21 mouse cellular contexts compared by ENCODE assay signal in genomic region chr12:106139927-106140326, GRCm38 (mm10).
DNase-seq lines count a peak whose midpoint lies in the region; ATAC-seq lines count a peak whose summit lies in the region.
"Had no signal": no experiment of that assay in that cellular context is flagged by ENCODE, and none has a peak within 500 bp of the region (broad histone marks: within the 10 kb centered on the region; RNA-seq: fewer than 3 reads in every experiment).

No protein-coding gene starts in this region.

- H3K9ac ChIP-seq in forebrain, embryonic 14.5 days (ENCODE audit: low read length), result no peak overlapping the region
- no peak overlapping the region for H3K9ac ChIP-seq in forebrain, embryonic 13.5 days
- H3K9ac ChIP-seq in neural tube, embryonic 11.5 days (ENCODE audit: low read length), result no peak overlapping the region
- H3K9ac ChIP-seq in hindbrain, embryonic 15.5 days, result no peak overlapping the region
- H3K9ac ChIP-seq in liver, embryonic 12.5 days, result no peak overlapping the region
- H3K9ac ChIP-seq: embryonic facial prominence, embryonic 15.5 days; kidney, embryonic 15.5 days had no signal

- DNase-seq in forebrain, embryonic 14.5 days (ENCODE audit: low spot score), result no peak
- DNase-seq in neural tube, embryonic 11.5 days (ENCODE audit: low spot score), result peak; percentile 8
- DNase-seq in neural tube, embryonic 10.5 days (ENCODE audit: extremely low spot score, low spot score), result no peak
- DNase-seq in cerebellum, adult 18-20 months, result no peak
- DNase-seq: adrenal gland, postnatal 14 days; cerebellum, postnatal 10 days; gastrocnemius, postnatal 14 days; heart, adult 2 months; heart, postnatal 36 days; kidney, postnatal 4 days; lung, adult 2 months had no signal

- H3K36me3 ChIP-seq in forebrain, embryonic 14.5 days (ENCODE audit: control insufficient read depth, insufficient read depth, low read length), result no peaks in the 10 kb centered on the region
- no peaks in the 10 kb centered on the region for H3K36me3 ChIP-seq in forebrain, embryonic 13.5 days (ENCODE audit: poor library complexity, severe bottlenecking)
- H3K36me3 ChIP-seq in neural tube, embryonic 11.5 days (ENCODE audit: control insufficient read depth, insufficient read depth, low read length), result no peaks in the 10 kb centered on the region
- H3K36me3 ChIP-seq in hindbrain, embryonic 15.5 days, result no peaks in the 10 kb centered on the region
- no peaks in the 10 kb centered on the region for H3K36me3 ChIP-seq in liver, embryonic 12.5 days
- H3K36me3 ChIP-seq: embryonic facial prominence, embryonic 15.5 days; kidney, embryonic 15.5 days had no signal

- no peak overlapping the region for H3K4me3 ChIP-seq in forebrain, embryonic 14.5 days (ENCODE audit: low read depth, low read length)
- no peak overlapping the region for H3K4me3 ChIP-seq in forebrain, embryonic 13.5 days
- no peak overlapping the region for H3K4me3 ChIP-seq in neural tube, embryonic 11.5 days (ENCODE audit: low read depth, low read length)
- H3K4me3 ChIP-seq in hindbrain, embryonic 15.5 days, result no peak overlapping the region
- no peak overlapping the region for H3K4me3 ChIP-seq in liver, embryonic 12.5 days
- H3K4me3 ChIP-seq: embryonic facial prominence, embryonic 15.5 days; heart, adult 2 months; kidney, embryonic 15.5 days; megakaryocyte, embryonic 14.5 days had no signal

- no peak overlapping the region for H3K4me2 ChIP-seq in forebrain, embryonic 14.5 days (ENCODE audit: low read length)
- H3K4me2 ChIP-seq in forebrain, embryonic 13.5 days, result no peak overlapping the region
- no peak overlapping the region for H3K4me2 ChIP-seq in neural tube, embryonic 11.5 days (ENCODE audit: low read depth)
- no peak overlapping the region for H3K4me2 ChIP-seq in hindbrain, embryonic 15.5 days
- H3K4me2 ChIP-seq in liver, embryonic 12.5 days, result no peak overlapping the region
- H3K4me2 ChIP-seq: embryonic facial prominence, embryonic 15.5 days; kidney, embryonic 15.5 days; liver, embryonic 11.5 days had no signal

- no peaks in the 10 kb centered on the region for H3K9me3 ChIP-seq in forebrain, embryonic 14.5 days (replicated peaks; ENCODE audit: control insufficient read depth, low read length)
- H3K9me3 ChIP-seq in forebrain, embryonic 13.5 days (replicated peaks), result no peaks in the 10 kb centered on the region
- H3K9me3 ChIP-seq in neural tube, embryonic 11.5 days (ENCODE audit: control insufficient read depth, low read length), result no peaks in the 10 kb centered on the region
- H3K9me3 ChIP-seq in hindbrain, embryonic 15.5 days, result no peaks in the 10 kb centered on the region
- H3K9me3 ChIP-seq in liver, embryonic 12.5 days (replicated peaks), result no peaks in the 10 kb centered on the region
- H3K9me3 ChIP-seq: embryonic facial prominence, embryonic 15.5 days; kidney, embryonic 15.5 days had no signal

- 73% methylated on average over 5 of the region's 5 CpGs for WGBS in forebrain, embryonic 14.5 days
- WGBS in forebrain, embryonic 13.5 days, result 76% methylated on average over 5 of the region's 5 CpGs
- 72% methylated on average over 5 of the region's 5 CpGs for WGBS in neural tube, embryonic 11.5 days
- 62% methylated on average over 5 of the region's 5 CpGs for WGBS in hindbrain, embryonic 15.5 days
- 46% methylated on average over 5 of the region's 5 CpGs for WGBS in liver, embryonic 12.5 days (ENCODE audit: insufficient replicate concordance)

- no peaks in the 10 kb centered on the region for H3K4me1 ChIP-seq in forebrain, embryonic 14.5 days (ENCODE audit: control insufficient read depth, insufficient read depth, low read length)
- peaks cover 8% of the 10 kb centered on the region; the same call in 1 of the 2 replicates for H3K4me1 ChIP-seq in forebrain, embryonic 13.5 days
- no peaks in the 10 kb centered on the region for H3K4me1 ChIP-seq in neural tube, embryonic 11.5 days (ENCODE audit: control insufficient read depth, insufficient read depth, low read length)
- H3K4me1 ChIP-seq in hindbrain, embryonic 15.5 days (replicated peaks), result peaks cover 13% of the 10 kb centered on the region
- no peaks in the 10 kb centered on the region for H3K4me1 ChIP-seq in liver, embryonic 12.5 days
- H3K4me1 ChIP-seq: embryonic facial prominence, embryonic 15.5 days; megakaryocyte, embryonic 14.5 days had no signal

- peak overlapping the region; percentile 9; the same call in 1 of the 2 replicates for H3K27ac ChIP-seq in forebrain, embryonic 14.5 days (ENCODE audit: low read depth, low read length)
- no peak overlapping the region for H3K27ac ChIP-seq in forebrain, embryonic 13.5 days
- H3K27ac ChIP-seq in neural tube, embryonic 11.5 days (ENCODE audit: low read depth, low read length), result no peak overlapping the region
- 0 out of 2 replicates have a peak overlapping the region, but pooled peaks have one; percentile 23 for H3K27ac ChIP-seq in hindbrain, embryonic 15.5 days (replicated peaks)
- no peak overlapping the region for H3K27ac ChIP-seq in liver, embryonic 12.5 days
- H3K27ac ChIP-seq: embryonic facial prominence, embryonic 15.5 days; heart, adult 2 months; kidney, embryonic 15.5 days had no signal

- no peaks in the 10 kb centered on the region for H3K27me3 ChIP-seq in forebrain, embryonic 14.5 days (replicated peaks; ENCODE audit: control insufficient read depth, insufficient read depth, low read length)
- H3K27me3 ChIP-seq in forebrain, embryonic 13.5 days, result no peaks in the 10 kb centered on the region
- no peaks in the 10 kb centered on the region for H3K27me3 ChIP-seq in neural tube, embryonic 11.5 days (ENCODE audit: control insufficient read depth, insufficient read depth, low read length)
- H3K27me3 ChIP-seq in hindbrain, embryonic 15.5 days, result no peaks in the 10 kb centered on the region
- no peaks in the 10 kb centered on the region for H3K27me3 ChIP-seq in liver, embryonic 12.5 days (replicated peaks)
- H3K27me3 ChIP-seq: embryonic facial prominence, embryonic 15.5 days; kidney, embryonic 15.5 days; megakaryocyte, embryonic 14.5 days had no signal

- no peak for ATAC-seq in forebrain, embryonic 14.5 days
- ATAC-seq in forebrain, embryonic 13.5 days, result no peak
- no peak for ATAC-seq in neural tube, embryonic 11.5 days (ENCODE audit: insufficient read depth, low FRiP score, low TSS enrichment)
- ATAC-seq in hindbrain, embryonic 15.5 days (ENCODE audit: low FRiP score, low read depth), result no peak
- no peak for ATAC-seq in liver, embryonic 12.5 days
- ATAC-seq: activated CD4-positive, CD25-positive, alpha-beta regulatory T cell, adult 4 months; CD4-positive, CD25-positive, alpha-beta regulatory T cell, adult 4 months; intestine, embryonic 16.5 days had no signal

Comparison
In these comparisons a context has a peak if more than half of its experiments do, and no peak if none do; other contexts are left out.
1. H3K27ac ChIP-seq: peak in forebrain, embryonic 14.5 days (single experiment) and hindbrain, embryonic 15.5 days (single experiment); none in forebrain, embryonic 13.5 days (single experiment), neural tube, embryonic 11.5 days (single experiment) and liver, embryonic 12.5 days (single experiment).